1 mouse cellular context compared by ENCODE assay signal in the genomic region with DNA sequence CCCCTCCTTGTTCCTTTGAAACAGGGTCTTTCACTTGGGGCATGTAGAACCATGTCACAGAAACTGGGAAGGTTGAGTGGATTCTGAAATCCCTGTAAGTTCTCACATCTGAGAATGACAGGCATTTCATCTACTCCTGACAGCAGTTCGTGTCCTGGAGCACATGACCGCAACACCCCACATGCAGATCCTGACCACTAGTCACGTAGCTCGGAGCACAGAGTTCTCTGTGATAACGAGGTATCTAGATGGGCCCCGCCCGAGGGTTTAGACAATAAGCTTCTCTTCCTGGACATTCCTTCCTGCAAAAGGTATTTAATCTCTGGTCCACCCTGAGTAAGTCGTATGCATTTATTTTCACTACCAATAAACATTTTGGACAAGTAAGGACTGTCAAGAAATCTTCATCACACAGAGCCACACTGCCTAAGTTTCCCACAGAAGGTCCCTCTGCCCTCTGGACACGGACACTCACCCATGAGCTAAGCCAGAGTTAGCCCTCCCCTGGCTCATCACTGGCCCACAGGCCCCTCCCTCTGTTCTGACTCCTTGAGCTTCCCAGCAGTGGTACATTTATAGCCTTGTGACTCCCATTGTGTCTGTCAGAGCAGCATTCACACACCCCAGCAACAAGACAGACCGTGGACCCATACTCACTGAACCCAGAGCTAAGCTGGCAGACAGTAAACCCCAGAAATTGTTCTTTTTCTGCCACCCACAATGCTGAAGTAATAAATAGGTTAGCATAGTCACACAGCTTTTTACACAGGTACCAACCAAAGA.
TF ChIP-seq lines count a peak whose summit lies in the region.

No protein-coding gene starts in this region.

TF ChIP-seq in MEL, 35 proteins besides CTCF, POLR2A, EP300 and RAD21 (continued from another document):
- TF ChIP-seq USF1 (IDR thresholded peaks at IDR 0.05; ENCODE audit: low read depth, low read length) (peak; percentile 57), GATA1 (IDR thresholded peaks at IDR 0.05; ENCODE audit: low read depth, low read length) (peak; percentile 12; the same call in 1 of the 2 replicates), CHD2 (IDR thresholded peaks at IDR 0.05; ENCODE audit: low read length) (no peak)
